Mouse (Mus musculus) embryonic facial prominence, embryonic 14.5 days (tissue): ENCODE measurements around the gene Crtc2. TPM values are rescaled to one million over a fixed set of nuclear protein-coding genes. Genes with fewer than 3 reads are reported as not detected.

Source experiments
- ATAC-seq: fragments of 200-750 bp; cut with Nextera tagmentation; 2 replicates; pipeline ENCODE4 v1.8.0; 2017; ENCODE audit warnings: low read depth, moderate number of reproducible peaks, moderate TSS enrichment
- DNase-seq: peaks from one replicate; pipeline ENCODE4 v3.0.0-alpha.2; 2015; ENCODE audit warnings: low spot score
- H3K27ac ChIP-seq: fragments of 300-500 bp; sonication (generic); replicated peaks from 2 replicates; pipeline ENCODE4 v1.5.1; 2014; ENCODE audit warnings: low read depth, mild to moderate bottlenecking, low read length, moderate library complexity
- H3K27me3 ChIP-seq: fragments of 300-500 bp; sonication (generic); replicated peaks from 2 replicates; pipeline ENCODE4 v1.6.1; 2014; ENCODE audit warnings: low read length; ENCODE audit not compliant: control insufficient read depth, insufficient read depth
- H3K36me3 ChIP-seq: fragments of 300-500 bp; sonication (generic); 2 replicates; pipeline ENCODE4 v1.6.1; 2014; ENCODE audit warnings: low read length, mixed read lengths; ENCODE audit not compliant: control insufficient read depth, insufficient read depth
- H3K4me1 ChIP-seq: fragments of 300-500 bp; sonication (generic); 2 replicates; pipeline ENCODE4 v1.6.1; 2014; ENCODE audit warnings: antibody characterized with exemption, low read length; ENCODE audit not compliant: control insufficient read depth, insufficient read depth
- H3K4me2 ChIP-seq: fragments of 300-500 bp; sonication (generic); 2 replicates; pipeline ENCODE4 v1.6.1; 2014; ENCODE audit warnings: low read depth, mild to moderate bottlenecking, low read length, moderate library complexity, mixed read lengths
- H3K4me3 ChIP-seq: fragments of 300-500 bp; sonication (generic); 2 replicates; pipeline ENCODE4 v1.5.1; 2014; ENCODE audit warnings: low read depth, mild to moderate bottlenecking, low read length
- H3K9ac ChIP-seq: fragments of 300-500 bp; sonication (generic); 2 replicates; pipeline ENCODE4 v1.6.1; 2014; ENCODE audit warnings: low read depth, mild to moderate bottlenecking, low read length, moderate library complexity, mixed read lengths
- H3K9me3 ChIP-seq: fragments of 300-500 bp; sonication (generic); 2 replicates; pipeline ENCODE4 v1.6.1; 2016; ENCODE audit warnings: low read length; ENCODE audit not compliant: control insufficient read depth
- WGBS: fragments of 180-500 bp; shearing (Covaris S2); extraction: QIAGEN DNeasy Blood & Tissue Kit; methylation state at CpG from one replicate; pipeline ENCODE4 v1.1.7; 2014; 5-methylcytosine and 5-hydroxymethylcytosine counted together
- polyA plus RNA-seq: library from polyadenylated mRNA; unstranded; fragments of >200 nt; fragmentation: Nextera tagmentation; extraction: Ambion mirVana; gene quantifications from 2 replicates; pipeline ENCODE4 v1.2.1, GENCODE M21; 2014

The Crtc2 gene
- polyA plus RNA-seq, 1 experiment from 2014 or later, result 14.2 TPM

DNA sequence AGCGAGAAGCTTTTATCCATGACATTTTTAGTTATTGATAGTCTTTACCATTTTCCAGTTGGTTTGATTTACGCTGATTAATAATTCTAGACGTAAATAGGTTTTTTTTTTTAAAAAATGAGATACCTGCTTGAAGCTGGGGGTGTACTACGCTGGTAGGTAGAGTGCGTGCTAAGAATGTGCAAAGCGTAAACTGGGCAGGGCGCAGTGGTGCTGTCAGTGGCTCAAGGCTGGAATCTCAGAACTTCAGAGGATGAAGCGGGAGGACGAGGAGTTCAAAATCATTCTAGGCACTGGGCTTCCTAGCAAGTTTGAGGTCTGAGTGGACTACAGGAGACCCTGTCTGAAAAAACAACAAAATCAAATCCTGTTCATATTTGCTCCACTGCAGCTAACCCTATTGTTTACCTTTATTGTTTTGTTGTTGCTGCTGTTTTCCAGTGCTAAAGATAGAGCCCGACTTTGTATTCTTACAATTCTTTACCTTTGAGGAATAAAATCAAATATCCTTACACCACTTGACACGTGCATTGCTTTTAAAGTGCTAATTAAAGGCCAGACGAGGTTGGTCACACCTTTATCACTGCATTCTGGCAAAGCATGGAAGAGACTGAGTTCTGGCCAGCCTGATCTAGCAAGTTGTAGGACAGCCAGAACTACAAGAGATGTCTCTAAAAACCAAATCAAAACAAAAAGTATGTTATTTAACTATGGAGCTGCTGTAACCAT, 39.8 kb upstream of the Crtc2 start:
- 13% methylated on average over 12 of the region's 12 CpGs for WGBS
- no peak for DNase-seq
- Histone ChIP-seq H3K9ac (peak overlapping the region; percentile 50), H3K36me3 (peaks cover 37% of the 10 kb centered on the region), H3K9me3 (no peaks in the 10 kb centered on the region), H3K4me2 (peak overlapping the region; percentile 70), H3K4me3 (peak overlapping the region; percentile 65), H3K27me3 (no peaks in the 10 kb centered on the region), H3K27ac (peak overlapping the region; percentile 41), H3K4me1 (peaks cover 18% of the 10 kb centered on the region)
- 0 out of 2 replicates have a peak, but pooled peaks have one; percentile 28 for ATAC-seq

DNA sequence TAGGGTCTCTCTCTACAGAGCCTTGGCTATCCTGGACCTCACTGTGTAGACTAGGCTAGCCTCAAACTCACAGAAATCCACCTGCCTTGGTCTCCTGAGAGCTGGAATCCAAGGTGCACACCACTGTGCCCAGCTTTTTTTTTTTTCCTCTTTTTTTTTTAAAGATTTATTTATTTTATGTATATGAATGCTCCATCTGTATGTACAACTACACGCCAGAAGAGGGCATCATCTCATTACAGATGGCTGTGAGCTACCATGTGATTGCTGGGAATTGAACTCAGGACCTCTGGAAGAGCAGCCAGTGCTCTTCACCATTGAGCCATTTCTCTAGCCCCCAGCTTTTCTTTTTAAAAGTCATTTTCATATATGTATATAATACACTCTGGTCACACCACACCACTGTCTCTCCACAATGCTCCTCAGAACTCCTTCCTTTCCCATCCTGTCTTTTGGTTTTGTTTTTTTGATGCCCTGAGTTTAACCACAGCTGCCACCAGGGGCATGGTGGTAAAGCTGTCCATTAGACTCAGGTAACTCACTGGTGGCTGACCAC, 38.1 kb upstream of the Crtc2 start:
- WGBS, result 46% methylated on average over 1 of the region's 1 CpGs
- no peak overlapping the region for H3K4me2 ChIP-seq
- H3K36me3 ChIP-seq, result peaks cover 19% of the 10 kb centered on the region
- no peaks in the 10 kb centered on the region for H3K9me3 ChIP-seq
- no peak for ATAC-seq
- H3K27me3 ChIP-seq, result no peaks in the 10 kb centered on the region
- no peak overlapping the region for H3K9ac ChIP-seq
- no peak overlapping the region for H3K27ac ChIP-seq
- H3K4me3 ChIP-seq, result no peak overlapping the region
- DNase-seq, result no peak
- peaks cover 21% of the 10 kb centered on the region for H3K4me1 ChIP-seq

DNA sequence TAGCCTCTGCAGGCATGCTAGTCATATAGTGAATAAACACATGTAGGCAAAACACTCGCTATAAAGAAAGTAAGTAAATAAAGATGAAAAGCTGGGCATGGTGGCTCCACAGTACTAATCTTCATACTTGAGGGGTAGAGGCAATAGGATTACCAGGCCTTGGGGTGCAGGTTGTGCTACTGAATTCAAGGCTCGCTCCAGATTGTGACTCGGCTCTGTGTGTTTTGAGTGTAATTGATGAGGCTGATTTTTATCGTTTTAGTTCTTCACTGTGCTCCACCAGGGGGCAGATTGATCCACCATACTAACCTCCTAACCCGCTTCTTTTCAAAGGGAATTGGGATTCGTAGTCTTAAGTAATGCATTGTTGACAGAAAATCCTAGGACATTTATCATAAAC, 33.9 kb upstream of the Crtc2 start:
- Histone ChIP-seq H3K9me3 (no peaks in the 10 kb centered on the region), H3K9ac (peak overlapping the region; percentile 69), H3K36me3 (peaks cover 25% of the 10 kb centered on the region), H3K27ac (peak overlapping the region; percentile 71), H3K4me1 (peaks cover 15% of the 10 kb centered on the region), H3K27me3 (no peaks in the 10 kb centered on the region), H3K4me2 (peak overlapping the region; percentile 63), H3K4me3 (peak overlapping the region; percentile 49)
- ATAC-seq (peak; percentile 60; the same call in 1 of the 2 replicates), DNase-seq (peak; percentile 78)
- 12% methylated on average over 6 of the region's 6 CpGs for WGBS

DNA sequence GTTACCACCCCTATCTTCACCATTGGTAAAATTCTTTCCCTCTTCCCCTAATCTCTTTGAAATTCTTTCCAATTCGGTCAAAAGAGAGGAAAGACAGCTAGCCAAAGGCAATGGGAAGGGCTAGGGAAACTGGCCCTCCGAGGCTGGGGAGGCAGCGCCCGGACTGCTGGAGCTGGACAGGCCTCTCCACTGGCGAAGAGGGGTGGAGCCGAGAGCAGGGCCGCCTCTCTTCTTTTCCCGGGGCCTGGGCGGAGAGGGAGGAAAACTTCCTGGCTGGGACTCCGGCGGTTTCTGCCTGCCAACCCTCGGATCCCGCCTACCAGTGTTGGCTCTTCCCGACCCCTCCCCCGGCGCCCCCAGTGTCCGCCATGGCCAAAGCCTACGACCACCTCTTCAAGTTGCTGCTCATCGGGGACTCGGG, 33.4 kb upstream of the Crtc2 start:
- Histone ChIP-seq H3K36me3 (peaks cover 29% of the 10 kb centered on the region), H3K27ac (peak overlapping the region; percentile 71), H3K4me2 (peak overlapping the region; percentile 63), H3K9me3 (no peaks in the 10 kb centered on the region), H3K27me3 (no peaks in the 10 kb centered on the region), H3K4me3 (peak overlapping the region; percentile 49), H3K9ac (peak overlapping the region; percentile 69), H3K4me1 (peaks cover 15% of the 10 kb centered on the region)
- under 1% methylated on average over 9 of the region's 20 CpGs for WGBS
- ATAC-seq (peak; percentile 85), DNase-seq (peak; percentile 87)

DNA sequence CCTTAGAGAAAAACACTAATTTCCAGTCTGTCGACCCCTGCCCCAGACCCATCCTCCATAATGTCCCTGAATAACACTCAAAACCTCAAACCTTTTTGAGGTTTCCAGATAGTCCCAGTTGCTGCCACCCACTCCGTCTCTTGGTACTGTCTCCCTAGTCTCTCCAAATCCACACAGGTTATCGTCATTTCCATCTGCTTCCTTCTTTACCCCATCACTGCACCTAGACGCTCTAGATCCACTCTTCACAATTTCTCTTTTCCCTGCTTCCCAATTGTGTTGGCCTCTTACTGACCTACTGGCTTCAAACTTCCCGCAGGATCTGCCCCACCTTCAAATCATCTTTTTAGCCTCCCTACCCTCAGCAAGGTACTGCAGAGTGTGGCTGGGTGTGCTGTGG, 32.8 kb upstream of the Crtc2 start:
- Histone ChIP-seq H3K36me3 (peaks cover 29% of the 10 kb centered on the region), H3K4me1 (peaks cover 15% of the 10 kb centered on the region), H3K9ac (peak overlapping the region; percentile 69), H3K4me3 (peak overlapping the region; percentile 49), H3K27ac (peak overlapping the region; percentile 71; the same call in 1 of the 2 replicates), H3K27me3 (no peaks in the 10 kb centered on the region), H3K9me3 (no peaks in the 10 kb centered on the region), H3K4me2 (peak overlapping the region; percentile 63)
- WGBS, result 20% methylated on average over 5 of the region's 5 CpGs
- ATAC-seq, result no peak
- no peak for DNase-seq

DNA sequence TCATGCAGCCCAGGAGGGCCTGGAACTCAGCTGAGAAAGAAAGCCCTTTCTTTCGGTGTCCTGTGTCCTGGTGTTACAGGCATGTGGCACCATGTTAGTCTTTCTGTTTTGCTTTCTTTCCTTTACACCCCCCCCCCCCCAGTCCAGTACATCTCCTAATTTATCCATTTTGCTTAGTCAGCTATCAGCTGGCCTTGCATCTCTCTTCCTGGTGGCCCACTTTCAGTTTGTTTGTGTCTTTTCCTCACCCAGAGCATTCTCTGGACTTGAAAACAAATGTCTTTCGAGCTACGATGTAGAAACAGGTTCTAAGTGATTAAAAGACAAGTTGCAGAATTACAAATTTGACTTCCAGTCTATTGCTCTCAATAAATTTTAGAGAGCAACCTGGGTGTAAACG, 31.5 kb upstream of the Crtc2 start:
- no peak for ATAC-seq
- Histone ChIP-seq H3K9me3 (no peaks in the 10 kb centered on the region), H3K4me1 (peaks cover 15% of the 10 kb centered on the region), H3K4me2 (0 out of 2 replicates have a peak overlapping the region, but pooled peaks have one; percentile 63), H3K27me3 (no peaks in the 10 kb centered on the region), H3K9ac (no peak overlapping the region), H3K36me3 (peaks cover 29% of the 10 kb centered on the region), H3K4me3 (no peak overlapping the region), H3K27ac (no peak overlapping the region)
- DNase-seq, result no peak
- 89% methylated on average over 4 of the region's 4 CpGs for WGBS

DNA sequence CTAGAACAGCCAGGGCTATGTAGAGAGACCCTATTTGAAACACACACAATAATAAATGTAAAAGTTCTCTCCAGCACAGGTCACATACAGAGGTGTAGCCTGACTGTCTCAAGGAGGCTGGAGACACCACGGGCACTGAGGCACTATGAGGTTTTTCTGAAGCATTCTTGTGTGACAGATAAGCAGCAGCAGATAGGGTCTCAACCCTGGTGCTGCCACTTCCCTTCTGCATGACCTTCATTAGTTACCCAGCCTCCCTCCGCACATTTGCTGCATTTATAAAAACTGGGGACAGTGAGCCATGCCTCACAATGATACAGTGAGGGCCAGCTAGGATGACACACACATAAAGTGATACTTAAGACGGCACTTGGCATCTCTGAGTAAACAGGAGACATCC, 31.0 kb upstream of the Crtc2 start:
- Histone ChIP-seq H3K36me3 (peaks cover 29% of the 10 kb centered on the region), H3K4me1 (peaks cover 15% of the 10 kb centered on the region), H3K4me2 (no peak overlapping the region), H3K9me3 (no peaks in the 10 kb centered on the region), H3K9ac (no peak overlapping the region), H3K27ac (no peak overlapping the region), H3K27me3 (no peaks in the 10 kb centered on the region), H3K4me3 (no peak overlapping the region)
- 75% methylated on average over 3 of the region's 3 CpGs for WGBS
- no peak for DNase-seq
- no peak for ATAC-seq

DNA sequence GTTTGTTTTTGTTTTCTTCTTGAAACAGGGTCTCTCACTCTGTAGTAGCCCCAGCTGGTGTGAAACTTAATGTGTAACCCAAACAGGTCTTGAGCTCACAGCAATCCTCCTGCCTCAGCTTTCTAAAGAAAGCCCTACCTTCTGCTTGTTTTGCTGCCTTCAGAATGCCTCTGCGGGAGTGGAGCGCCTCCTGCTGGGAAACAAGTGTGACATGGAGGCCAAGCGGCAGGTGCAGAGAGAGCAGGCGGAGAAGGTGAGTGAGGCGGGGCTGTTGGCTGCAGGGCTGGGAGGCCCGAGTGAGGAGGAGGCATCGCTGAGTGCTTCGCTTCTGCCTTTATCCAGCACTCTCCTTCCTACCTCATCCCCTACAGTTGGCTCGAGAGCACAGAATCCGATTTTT, 29.6 kb upstream of the Crtc2 start:
- Histone ChIP-seq H3K4me3 (no peak overlapping the region), H3K9ac (no peak overlapping the region), H3K36me3 (peaks cover 29% of the 10 kb centered on the region), H3K27me3 (no peaks in the 10 kb centered on the region), H3K27ac (no peak overlapping the region), H3K4me1 (peaks cover 15% of the 10 kb centered on the region), H3K4me2 (no peak overlapping the region), H3K9me3 (no peaks in the 10 kb centered on the region)
- DNase-seq (no peak), ATAC-seq (no peak)
- WGBS, result 86% methylated on average over 10 of the region's 10 CpGs
